Mouse (Mus musculus) thymus, adult 2 months (tissue): ENCODE results near the gene Wdpcp.

ENCODE experiments used
- CTCF ChIP-seq: fragments of 200-500 bp; IDR thresholded peaks from 2 replicates; pipeline ENCODE4 v1.5.1; 2012; ENCODE audit warnings: mild to moderate bottlenecking, control low read depth, low read length, moderate library complexity, borderline replicate concordance; ENCODE audit not compliant: control insufficient read depth, poor library complexity, insufficient read depth; ENCODE audit errors: extremely low read depth
- POLR2A ChIP-seq: fragments of 200-500 bp; IDR thresholded peaks from 2 replicates; pipeline ENCODE4 v1.6.1; 2012; ENCODE audit warnings: mild to moderate bottlenecking, low read length, control low read depth, moderate library complexity; ENCODE audit not compliant: control insufficient read depth, poor library complexity, insufficient read depth; ENCODE audit errors: extremely low read depth

- TF ChIP-seq CTCF: no peak
- no peak for TF ChIP-seq POLR2A
Measured at GRCm38 (mm10) chr11:21552049-21552448, 20.0 kb upstream of the Wdpcp start.
